Mouse (Mus musculus): ENCODE results near the gene Lhx6. TPM values are rescaled to one million over a fixed set of nuclear protein-coding genes. Genes with fewer than 3 reads are reported as not detected.
A peak's percentile ranks its signal among the peaks of the same experiment; 100 is the strongest.

The Lhx6 gene
- polyA plus RNA-seq, 2 experiments: 0.22 TPM

DNA sequence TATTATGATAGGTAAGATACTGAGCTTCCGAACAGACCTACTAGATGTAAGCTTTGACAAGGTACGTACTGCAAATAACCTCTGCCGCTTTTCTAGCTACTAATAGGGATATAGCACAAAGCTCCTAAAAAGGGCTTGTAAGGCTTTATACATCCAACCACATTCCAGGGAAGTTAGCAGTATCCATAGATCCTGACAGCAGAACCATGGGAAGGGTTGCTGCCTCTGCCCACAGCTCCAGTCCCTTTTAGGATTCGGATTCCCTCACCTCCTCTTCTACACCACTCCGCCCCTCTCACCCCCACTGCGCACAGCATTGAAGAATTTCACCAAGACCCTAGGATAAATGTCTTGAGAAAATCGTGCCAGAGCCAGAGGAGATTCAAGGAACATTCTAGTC lies 11.9 kb downstream of the Lhx6 start:
- ATAC-seq (ENCODE audit: insufficient read depth): no peak
- 33% methylated on average over 7 of the region's 7 CpGs for WGBS (ENCODE audit: insufficient replicate concordance)
- Histone ChIP-seq H3K27ac (no peak overlapping the region), H3K9ac (replicated peaks) (no peak overlapping the region), H3K27me3 (ENCODE audit: control insufficient read depth, insufficient read depth, low read length) (peaks cover 90% of the 10 kb centered on the region), H3K4me1 (replicated peaks; ENCODE audit: control insufficient read depth in 2 of 2, insufficient read depth in 2 of 2, low read length in 1 of 2) (no peaks in the 10 kb centered on the region), H3K9me3 (ENCODE audit: control insufficient read depth, low read length) (no peaks in the 10 kb centered on the region), H3K4me3 (ENCODE audit: insufficient read depth in 1 of 2, low read depth in 2 of 2, low read length in 2 of 2) (no peak overlapping the region), H3K4me2 (ENCODE audit: low read depth) (no peak overlapping the region), H3K36me3 (replicated peaks; ENCODE audit: control insufficient read depth, insufficient read depth, low read depth) (no peaks in the 10 kb centered on the region)
- TF ChIP-seq EP300 (IDR thresholded peaks at IDR 0.05; ENCODE audit: low read depth) (no peak), CTCF (IDR thresholded peaks at IDR 0.05; ENCODE audit: low read depth) (no peak)
- DNase-seq (ENCODE audit: low read depth in 3 of 3, low spot score in 3 of 3): no peak

DNA sequence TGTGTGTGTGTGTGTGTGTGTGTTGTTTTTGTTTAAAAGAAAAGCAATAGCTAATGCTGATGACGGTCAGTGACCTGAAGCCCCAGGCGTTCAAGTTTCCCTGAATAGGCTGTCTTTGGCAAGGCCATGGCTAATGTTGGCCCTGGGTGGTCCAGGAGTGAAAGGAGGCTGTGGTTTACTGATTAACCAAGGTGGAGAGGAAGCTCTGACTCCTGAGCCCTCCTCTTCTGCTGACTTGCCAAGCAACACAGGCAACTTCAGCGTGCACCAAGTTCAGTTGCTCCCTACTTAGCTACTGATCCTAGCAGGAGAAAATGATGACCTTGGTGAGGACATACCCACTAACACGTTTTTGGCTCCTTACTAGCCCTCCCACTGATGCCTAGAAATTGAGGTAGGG lies 12.5 kb downstream of the Lhx6 start:
- no peak for ATAC-seq (ENCODE audit: insufficient read depth)
- H3K27me3 ChIP-seq (ENCODE audit: control insufficient read depth, insufficient read depth, low read length): peaks cover 84% of the 10 kb centered on the region
- TF ChIP-seq CTCF (IDR thresholded peaks at IDR 0.05; ENCODE audit: low read depth) (no peak), EP300 (IDR thresholded peaks at IDR 0.05; ENCODE audit: low read depth) (no peak)
- H3K4me2 ChIP-seq (ENCODE audit: low read depth): no peak overlapping the region
- no peaks in the 10 kb centered on the region for H3K36me3 ChIP-seq (replicated peaks; ENCODE audit: control insufficient read depth, insufficient read depth, low read depth)
- no peak overlapping the region for H3K4me3 ChIP-seq (ENCODE audit: insufficient read depth in 1 of 2, low read depth in 2 of 2, low read length in 2 of 2)
- no peak overlapping the region for H3K27ac ChIP-seq
- H3K9me3 ChIP-seq (ENCODE audit: control insufficient read depth, low read length): no peaks in the 10 kb centered on the region
- H3K4me1 ChIP-seq (replicated peaks; ENCODE audit: control insufficient read depth in 2 of 2, insufficient read depth in 2 of 2, low read length in 1 of 2): no peaks in the 10 kb centered on the region
- 7% methylated on average over 4 of the region's 4 CpGs for WGBS (ENCODE audit: insufficient replicate concordance)
- DNase-seq (ENCODE audit: low read depth in 3 of 3, low spot score in 3 of 3): no peak
- no peak overlapping the region for H3K9ac ChIP-seq (replicated peaks)

DNA sequence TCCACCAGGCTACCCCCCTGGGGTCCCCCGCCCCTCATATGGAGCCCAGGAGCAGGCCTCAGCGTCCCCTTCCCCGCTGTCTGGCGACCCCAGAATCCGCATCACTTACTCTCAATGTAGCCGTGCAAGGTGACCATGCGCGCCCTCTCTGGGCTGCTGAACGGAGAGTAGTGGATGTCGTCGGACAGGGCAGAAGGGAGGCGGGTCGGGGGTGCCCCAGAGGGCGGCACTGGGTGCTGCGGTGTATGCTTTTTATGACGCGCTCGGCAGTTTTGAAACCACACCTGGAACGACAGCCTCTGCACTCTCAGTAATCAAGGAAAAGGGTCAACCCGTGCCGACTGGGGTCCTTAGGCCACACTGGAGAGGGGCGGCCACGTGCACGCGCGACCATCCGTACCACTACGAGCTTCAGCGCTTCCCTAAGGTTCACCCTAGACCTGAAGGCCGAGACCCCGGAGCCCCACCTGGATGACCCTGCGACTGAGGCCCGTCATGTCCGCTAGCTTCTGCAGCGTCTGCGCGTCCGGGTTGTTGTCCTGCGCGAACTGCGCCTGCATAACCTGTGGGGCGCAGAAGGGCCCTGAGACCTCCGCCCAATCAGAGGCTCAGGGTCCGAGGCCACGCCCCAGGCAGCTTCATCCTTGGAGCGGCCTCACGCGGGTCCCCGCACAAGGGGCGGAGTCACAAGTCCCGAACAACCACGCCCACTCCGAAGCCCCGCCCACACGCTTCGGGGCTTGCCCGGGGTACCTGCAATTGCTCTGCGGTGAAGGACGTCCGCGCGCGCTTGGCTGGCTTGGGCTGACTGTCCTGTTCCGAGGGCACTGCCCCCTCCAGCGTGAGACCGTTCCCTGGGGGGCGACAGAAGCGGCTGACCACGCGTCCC lies 14.1 kb downstream of the Lhx6 start:
- Histone ChIP-seq H3K27ac (no peak overlapping the region), H3K36me3 (replicated peaks; ENCODE audit: control insufficient read depth, insufficient read depth, low read depth) (no peaks in the 10 kb centered on the region), H3K9ac (replicated peaks) (no peak overlapping the region), H3K4me3 (ENCODE audit: insufficient read depth in 1 of 2, low read depth in 2 of 2, low read length in 2 of 2) (peak overlapping the region; percentile 24 to 35), H3K4me2 (ENCODE audit: low read depth) (peak overlapping the region; percentile 63), H3K27me3 (ENCODE audit: control insufficient read depth, insufficient read depth, low read length) (peaks cover 70% of the 10 kb centered on the region), H3K4me1 (replicated peaks; ENCODE audit: control insufficient read depth in 2 of 2, insufficient read depth in 2 of 2, low read length in 1 of 2) (no peaks in the 10 kb centered on the region), H3K9me3 (ENCODE audit: control insufficient read depth, low read length) (no peaks in the 10 kb centered on the region)
- ATAC-seq (ENCODE audit: insufficient read depth) (peak; percentile 83), DNase-seq (ENCODE audit: low read depth in 3 of 3, low spot score in 3 of 3) (peak; percentile 37 to 51 (median 40))
- WGBS (ENCODE audit: insufficient replicate concordance): 1% methylated on average over 70 of the region's 70 CpGs
- no peak for TF ChIP-seq CTCF (IDR thresholded peaks at IDR 0.05; ENCODE audit: low read depth)
- no peak for TF ChIP-seq EP300 (IDR thresholded peaks at IDR 0.05; ENCODE audit: low read depth)

DNA sequence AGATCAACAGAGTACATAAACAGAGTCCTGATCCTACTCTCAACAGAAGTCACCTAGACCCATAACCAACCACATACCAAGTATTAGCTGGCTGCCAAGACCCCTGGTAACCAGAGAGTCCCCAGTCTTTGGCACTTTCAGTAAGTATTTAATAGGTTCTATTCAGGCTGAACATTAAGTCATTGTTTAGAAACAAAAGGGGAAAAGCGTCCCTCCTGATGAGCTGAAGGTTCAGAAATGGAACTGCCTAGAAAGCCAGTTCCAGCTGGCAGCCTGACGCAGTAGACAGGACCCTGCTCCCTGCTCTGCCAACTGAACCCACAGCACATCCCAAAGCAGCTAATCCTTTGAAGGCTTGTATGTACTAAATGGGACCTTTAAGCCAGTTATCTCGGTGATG lies 16.0 kb downstream of the Lhx6 start:
- Histone ChIP-seq H3K4me2 (ENCODE audit: low read depth) (no peak overlapping the region), H3K9ac (replicated peaks) (no peak overlapping the region), H3K27me3 (ENCODE audit: control insufficient read depth, insufficient read depth, low read length) (peaks cover 52% of the 10 kb centered on the region), H3K4me1 (replicated peaks; ENCODE audit: control insufficient read depth in 2 of 2, insufficient read depth in 2 of 2, low read length in 1 of 2) (no peaks in the 10 kb centered on the region), H3K27ac (no peak overlapping the region), H3K36me3 (replicated peaks; ENCODE audit: control insufficient read depth, insufficient read depth, low read depth) (no peaks in the 10 kb centered on the region), H3K9me3 (ENCODE audit: control insufficient read depth, low read length) (no peaks in the 10 kb centered on the region), H3K4me3 (ENCODE audit: insufficient read depth in 1 of 2, low read depth in 2 of 2, low read length in 2 of 2) (no peak overlapping the region)
- TF ChIP-seq CTCF (IDR thresholded peaks at IDR 0.05; ENCODE audit: low read depth): no peak
- TF ChIP-seq EP300 (IDR thresholded peaks at IDR 0.05; ENCODE audit: low read depth): no peak
- DNase-seq (ENCODE audit: low read depth in 3 of 3, low spot score in 3 of 3): no peak
- ATAC-seq (ENCODE audit: insufficient read depth): no peak
- WGBS (ENCODE audit: insufficient replicate concordance): 42% methylated on average over 3 of the region's 3 CpGs

DNA sequence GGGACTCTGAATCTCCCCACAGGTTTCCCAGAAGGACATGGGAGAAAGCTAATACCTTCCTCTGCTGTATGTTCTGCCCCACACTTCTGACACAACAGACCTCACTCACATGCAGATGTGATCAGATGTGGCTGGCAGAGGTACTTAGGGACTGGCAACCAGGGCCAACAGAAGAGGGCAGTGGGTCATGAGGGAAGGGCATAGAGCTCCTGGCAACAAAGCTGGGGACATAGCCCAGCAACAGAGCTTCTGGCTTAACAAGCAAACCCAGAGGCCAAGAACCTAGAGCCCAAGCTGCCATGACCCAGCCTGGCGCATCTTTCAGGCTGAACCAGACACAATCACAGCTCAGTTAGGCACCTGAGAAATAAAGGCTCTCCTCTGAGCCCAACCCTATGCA lies 20.2 kb downstream of the Lhx6 start:
- TF ChIP-seq CTCF (IDR thresholded peaks at IDR 0.05; ENCODE audit: low read depth): no peak
- no peak for TF ChIP-seq EP300 (IDR thresholded peaks at IDR 0.05; ENCODE audit: low read depth)
- Histone ChIP-seq H3K27ac (no peak overlapping the region), H3K4me2 (ENCODE audit: low read depth) (no peak overlapping the region), H3K36me3 (replicated peaks; ENCODE audit: control insufficient read depth, insufficient read depth, low read depth) (no peaks in the 10 kb centered on the region), H3K9ac (replicated peaks) (no peak overlapping the region), H3K4me1 (replicated peaks; ENCODE audit: control insufficient read depth in 2 of 2, insufficient read depth in 2 of 2, low read length in 1 of 2) (peaks cover 0 to 4% of the 10 kb centered on the region in 2 experiments; a peak in 1 of 4 replicates), H3K27me3 (ENCODE audit: control insufficient read depth, insufficient read depth, low read length) (peaks cover 10% of the 10 kb centered on the region), H3K4me3 (ENCODE audit: insufficient read depth in 1 of 2, low read depth in 2 of 2, low read length in 2 of 2) (no peak overlapping the region), H3K9me3 (ENCODE audit: control insufficient read depth, low read length) (no peaks in the 10 kb centered on the region)
- ATAC-seq (ENCODE audit: insufficient read depth) (no peak), DNase-seq (ENCODE audit: low read depth in 3 of 3, low spot score in 3 of 3) (no peak)
- 71% methylated on average over 1 of the region's 1 CpGs for WGBS (ENCODE audit: insufficient replicate concordance)

Measured in liver, embryonic 14.5 days (tissue).